Mouse (Mus musculus) NIH3T3 (cell line): ENCODE measurements around the gene Setdb1.

Experiments
- DNase-seq: peaks from one replicate; pipeline ENCODE4 v3.0.0-alpha.2; 2012; ENCODE audit warnings: low read depth

Gene Setdb1

DNA sequence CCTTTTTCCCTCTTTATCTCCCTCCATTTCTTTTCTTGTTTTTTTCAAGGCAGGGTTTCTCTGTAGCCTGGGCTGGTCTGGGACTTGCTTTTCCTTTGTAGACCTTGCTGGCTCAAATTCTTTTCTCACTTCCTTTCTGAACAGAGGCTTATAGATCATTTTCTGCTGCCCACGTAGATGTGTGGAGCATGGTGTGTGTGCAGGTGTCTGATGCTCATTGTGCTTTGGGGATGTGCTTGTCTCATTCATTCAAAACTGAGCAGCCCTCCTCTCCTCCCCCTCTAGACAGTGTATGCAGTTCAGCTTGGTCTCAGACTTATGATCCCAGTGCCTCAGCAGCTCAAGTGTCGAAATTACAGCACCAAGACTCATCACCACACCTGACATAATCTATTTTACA is 37.9 kb downstream of the Setdb1 start:
- no peak for DNase-seq

DNA sequence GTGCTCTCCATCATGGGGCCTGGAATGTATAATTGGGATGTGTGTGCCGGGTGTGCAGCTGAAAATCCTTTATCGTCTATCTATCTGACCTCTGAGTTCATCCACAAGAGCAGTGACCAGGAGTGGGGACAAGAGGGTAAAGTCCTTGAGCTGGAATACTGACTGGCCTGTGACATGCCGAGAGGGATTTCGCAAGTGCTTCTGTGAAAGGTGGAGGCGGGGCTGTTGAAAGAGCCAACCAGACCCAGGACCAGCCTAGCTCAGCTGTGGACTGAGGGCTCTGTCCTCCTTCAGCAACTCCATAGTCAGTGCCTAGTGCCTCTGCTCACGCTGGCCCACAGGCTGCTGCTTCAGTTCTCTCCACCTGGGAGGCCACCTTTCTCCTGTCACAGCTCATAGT is 38.5 kb downstream of the Setdb1 start:
- DNase-seq = peak; percentile 48

DNA sequence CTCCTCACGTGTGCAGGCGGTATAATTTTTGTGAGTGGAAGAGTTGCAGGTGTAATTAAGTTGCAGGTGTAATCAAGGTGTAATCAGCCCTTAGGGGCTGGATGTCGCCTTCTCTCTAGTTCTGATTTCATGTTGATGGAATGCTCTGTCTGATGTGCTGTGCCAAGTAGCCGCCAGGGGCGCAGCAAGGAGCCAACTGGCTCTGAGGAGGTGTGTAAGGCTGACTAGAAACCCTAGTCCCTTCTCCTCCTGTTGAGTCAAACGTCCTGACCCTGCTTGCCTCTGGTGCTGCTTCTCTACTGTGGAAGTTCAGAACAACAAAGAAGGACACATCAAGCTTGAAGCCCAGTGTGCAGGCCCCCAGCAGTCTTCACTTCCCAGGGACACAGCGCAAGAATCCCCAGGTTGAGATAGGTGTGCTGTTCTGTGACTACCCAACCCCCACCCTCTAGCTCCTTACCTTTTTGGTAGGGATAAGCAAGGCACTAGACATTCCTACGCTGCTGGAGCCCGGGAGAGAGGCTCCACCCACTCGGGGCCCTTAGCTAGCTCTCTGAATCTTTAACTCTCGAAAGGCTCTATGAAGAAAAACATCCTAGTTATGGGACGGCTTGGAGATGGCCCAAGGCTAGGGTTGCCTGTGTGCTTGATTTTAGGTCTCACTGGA is 39.5 kb downstream of the Setdb1 start:
- peak; percentile 82 for DNase-seq

DNA sequence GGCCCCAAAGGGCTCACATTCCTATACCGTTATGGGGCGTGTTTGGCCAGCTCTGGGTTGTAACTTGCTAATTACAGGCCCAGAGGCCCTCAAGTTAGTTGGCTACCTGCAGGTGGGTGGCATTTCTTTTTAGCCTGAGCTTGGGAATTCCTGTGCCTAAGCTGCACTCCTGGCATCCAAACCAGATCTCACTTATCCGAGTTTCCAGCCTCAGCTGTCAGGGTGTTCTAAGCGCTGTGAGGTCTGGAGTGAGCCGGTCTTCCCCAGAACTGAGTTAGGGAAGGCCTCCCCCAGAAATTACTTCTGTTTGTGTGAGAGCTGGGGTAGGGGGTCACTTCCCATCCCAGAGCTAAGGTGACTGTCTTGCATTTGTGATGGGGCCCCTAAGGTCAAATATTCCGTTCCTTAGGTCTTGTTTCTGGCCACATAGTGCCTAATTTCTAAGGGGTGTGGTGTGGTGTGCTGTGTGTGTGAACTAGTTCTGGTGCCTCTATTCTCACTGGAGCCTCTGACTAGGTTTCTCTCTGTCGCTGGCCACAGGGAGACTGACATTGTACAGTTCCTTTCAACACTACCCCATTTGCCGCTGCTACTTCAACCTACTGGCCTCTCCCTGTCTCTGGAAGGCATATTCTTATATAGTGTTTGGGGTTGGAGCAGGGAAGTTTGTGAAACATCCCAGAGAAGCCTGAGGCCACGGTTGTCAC is 41.0 kb downstream of the Setdb1 start:
- DNase-seq = no peak

DNA sequence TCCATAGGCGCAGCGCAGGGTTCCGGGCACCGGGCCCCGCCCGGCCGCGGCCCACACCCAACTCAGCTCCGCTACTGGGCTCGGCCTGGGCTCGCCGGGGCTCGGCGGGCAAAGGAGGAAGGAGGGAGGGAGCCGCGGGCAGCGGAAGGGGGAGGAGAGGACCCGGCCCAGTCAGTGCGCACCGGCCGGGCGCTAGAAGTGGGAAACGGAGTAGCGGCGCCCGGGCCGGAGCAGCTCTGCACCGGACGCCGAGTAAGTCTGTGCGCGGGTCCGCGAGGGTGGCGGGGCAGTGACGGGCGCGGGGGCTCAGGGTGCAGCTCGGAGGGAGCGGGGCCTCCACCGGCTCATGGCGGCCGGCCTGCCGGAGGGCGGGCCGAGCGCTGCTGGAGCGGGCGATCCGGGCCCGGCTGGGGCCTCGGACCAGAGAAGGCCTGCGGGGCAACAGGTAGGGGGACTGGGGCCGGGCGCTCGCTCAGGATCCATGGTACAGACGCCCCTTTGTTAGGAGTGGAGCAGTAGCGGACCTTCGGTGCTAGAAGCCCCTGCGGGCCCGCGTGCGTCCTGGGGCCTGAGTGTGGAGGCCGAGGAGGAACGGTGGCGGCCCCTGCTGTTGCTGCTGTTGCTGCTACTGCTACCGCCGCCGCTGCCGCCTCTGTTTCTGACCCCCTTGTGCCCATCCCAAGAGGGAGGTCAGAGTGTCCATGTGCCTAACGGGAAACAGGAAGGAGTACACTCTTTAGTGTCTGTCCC is 41.7 kb downstream of the Setdb1 start:
- peak; percentile 95 for DNase-seq

DNA sequence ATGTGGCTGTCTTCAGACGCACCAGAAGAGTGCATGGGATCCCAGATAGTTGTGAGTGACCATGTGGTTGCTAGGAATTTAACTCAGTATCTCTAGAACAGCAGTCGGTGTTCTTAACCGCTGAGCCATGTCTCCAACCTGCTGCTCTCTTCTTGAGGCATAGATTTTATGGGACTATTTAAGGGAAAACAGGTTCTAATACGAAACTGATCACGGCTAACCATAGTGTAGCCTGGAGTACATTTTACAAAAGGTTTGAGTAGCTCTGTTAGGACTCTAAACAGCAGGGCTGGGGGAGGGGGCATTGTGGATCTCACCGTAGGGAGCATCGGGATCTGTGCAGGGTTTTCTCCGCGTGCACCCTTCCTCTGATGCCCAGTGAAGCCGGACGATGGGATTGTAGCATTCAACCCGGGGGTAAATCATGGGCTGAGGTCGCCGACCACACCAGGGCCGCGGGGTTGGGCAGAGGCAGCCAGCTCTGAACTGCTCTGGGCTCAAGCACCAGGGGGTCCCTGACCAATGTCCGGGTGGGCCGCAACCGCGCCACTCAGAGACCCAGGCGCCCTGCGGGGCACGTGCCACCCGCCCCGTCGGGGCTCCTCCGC is 42.4 kb downstream of the Setdb1 start, which contains the start of gene Cers2:
Gene Cers2 (plus strand): TSS at position 306 of the 608 bp plus-strand sequence.
- no peak for DNase-seq

DNA sequence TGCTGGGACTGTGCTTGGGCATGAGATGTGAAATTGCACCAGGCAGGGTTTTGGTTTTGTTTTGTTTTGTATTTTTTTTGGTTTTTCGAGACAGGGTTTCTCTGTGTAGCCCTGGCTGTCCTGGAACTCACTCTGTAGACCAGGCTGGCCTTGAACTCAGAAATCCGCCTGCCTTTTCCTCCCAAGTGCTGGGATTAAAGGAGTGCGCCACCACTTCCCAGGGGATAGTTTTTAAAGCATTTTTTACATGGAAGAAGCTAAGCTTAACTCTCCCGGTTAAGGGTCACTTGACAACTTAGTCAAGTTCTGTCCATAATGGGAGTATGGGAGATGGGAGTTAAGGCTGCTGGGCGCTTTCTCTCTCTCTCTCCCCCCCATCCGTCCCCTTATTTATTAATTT is 42.9 kb downstream of the Setdb1 start:
- DNase-seq = no peak

DNA sequence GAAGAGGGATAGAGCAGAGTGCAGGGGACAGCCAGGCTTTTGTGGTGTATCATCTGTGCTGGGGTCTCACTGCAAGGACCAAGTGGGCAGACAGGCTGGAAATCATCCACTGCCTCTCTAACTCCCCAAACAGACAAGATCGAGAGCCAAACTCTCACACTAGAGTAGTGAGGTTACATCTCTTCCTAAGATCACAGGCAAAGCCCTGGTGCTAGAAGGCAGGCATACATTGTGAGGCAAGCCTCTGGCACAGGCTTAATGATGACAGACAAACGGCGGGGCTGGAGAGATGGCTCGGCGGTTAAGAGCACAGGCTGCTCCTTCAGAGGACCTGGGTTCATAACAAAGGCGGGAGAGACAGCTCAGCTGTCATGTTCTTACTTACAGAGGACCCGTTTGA is 43.5 kb downstream of the Setdb1 start:
- DNase-seq = peak; percentile 17

DNA sequence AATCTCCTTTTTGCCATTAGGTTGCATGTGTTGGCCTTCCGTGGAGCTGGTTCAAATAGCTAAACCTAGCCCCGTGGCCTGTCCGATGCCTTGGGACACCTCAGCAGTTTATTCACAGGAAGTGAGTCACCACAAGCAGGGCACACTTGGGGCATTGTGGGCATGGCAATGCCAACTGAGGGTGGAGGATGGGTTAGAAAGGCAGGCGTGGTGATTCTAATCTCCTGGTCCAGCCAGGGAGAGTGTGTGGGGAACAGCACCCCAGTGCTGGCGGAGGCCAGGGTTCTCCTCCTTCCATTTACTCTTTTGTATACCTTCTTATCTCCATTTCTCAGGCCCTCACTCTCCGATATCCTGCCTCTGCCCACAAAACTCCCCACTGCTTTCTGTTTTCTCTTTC is 44.4 kb downstream of the Setdb1 start:
- peak; percentile 56 for DNase-seq

DNA sequence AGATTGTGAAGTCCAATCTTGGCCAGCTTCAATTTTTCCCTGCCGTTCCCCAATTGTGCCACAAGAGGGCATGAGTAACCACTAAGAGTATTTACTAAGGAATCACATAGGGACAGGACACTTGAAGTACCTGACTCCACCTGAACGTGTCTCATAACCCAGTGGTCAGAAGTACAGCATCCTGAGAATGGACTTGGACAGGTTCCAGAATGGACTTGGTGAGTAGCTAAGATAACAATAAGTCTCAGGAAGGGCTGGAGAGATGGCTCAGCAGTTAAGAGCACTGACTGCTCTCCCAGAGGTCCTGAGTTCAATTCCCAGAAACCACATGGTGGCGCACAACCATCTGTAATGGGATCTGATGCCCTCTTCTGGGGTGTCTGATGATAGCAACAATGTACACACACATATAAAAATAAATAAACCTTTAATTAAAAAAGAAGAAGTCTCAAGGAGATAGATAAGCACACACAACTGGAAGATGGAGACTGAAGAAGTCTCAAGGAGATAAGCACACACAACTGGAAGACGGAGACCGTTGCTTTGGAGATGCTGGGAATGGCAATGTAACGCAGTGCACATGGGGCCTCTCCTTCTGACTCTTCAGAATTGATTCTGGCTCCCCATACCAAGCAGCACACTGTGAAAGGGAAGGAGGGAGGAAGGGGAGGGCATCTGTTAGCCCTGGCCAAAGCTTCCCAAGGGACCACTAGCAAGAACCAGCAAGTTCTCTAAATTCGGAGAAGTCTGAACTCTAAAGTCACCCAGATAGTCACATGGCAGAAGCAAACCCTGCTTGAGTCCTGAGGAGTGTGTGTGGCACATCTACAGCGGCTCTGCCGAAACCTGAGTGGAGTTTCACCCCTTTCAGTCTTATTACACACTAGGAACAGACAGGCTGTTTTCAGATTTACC is 45.8 kb downstream of the Setdb1 start:
- DNase-seq = peak; percentile 84

DNA sequence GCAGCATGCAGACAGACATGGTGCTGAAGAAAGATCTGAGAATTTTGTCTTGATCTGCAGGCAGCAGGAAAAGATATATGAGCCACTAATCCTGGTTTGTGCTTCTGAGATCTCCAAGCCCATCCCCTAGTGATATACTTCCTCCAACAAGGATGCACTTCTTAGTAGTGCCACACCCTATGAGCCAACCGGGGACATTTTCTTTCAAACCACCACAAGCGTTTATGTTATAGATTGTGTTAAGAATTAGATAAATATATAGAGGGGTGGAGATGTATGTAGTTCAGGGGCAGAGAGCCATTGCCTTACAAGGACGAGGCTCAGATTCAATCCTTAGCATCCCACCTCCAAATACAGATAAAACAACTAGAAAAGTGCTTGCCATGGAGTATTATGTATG is 46.5 kb downstream of the Setdb1 start:
- DNase-seq = no peak

DNA sequence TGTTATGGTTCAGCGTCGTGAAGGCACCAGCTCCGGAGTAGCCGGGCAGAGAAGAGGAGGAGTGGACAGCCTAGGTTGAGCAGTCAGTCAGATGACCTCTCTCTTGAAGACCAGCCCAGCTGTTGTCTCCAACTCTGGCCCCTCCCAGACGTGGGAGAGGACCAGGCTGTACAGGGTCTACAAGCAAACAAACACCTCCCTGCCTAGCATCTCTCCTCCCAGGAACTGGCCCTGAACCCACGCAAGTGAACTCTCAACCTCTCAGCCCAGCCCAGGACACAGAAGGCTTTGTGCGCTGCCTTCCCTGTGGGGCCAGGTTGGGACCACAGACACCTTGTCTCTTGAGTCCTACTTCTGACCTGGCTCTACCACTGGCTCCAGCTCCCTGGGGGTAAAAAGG is 49.9 kb downstream of the Setdb1 start, which contains the start of gene Anxa9:
Gene Anxa9 (minus strand): TSS at position 77 of the 400 bp plus-strand sequence.
- DNase-seq = no peak

DNA sequence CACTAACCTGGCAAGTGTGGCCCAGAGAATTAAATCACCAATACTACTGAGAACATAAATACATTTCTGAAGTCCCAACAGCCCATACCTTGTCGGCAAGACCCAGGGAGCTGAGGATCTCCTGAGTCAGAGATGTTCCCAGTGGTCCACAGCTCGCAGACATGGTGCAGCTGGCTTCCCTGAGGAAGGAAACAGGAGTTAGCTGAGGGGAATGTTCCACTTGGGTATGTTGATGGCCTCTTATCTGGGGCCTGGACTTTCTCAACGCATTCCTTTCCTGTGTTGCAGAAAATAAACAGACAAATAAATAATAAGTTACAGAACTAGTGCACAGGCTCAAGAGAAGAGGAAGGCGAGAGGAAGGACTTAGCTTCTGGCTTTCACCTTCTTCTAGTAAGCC is 50.8 kb downstream of the Setdb1 start:
- no peak for DNase-seq

DNA sequence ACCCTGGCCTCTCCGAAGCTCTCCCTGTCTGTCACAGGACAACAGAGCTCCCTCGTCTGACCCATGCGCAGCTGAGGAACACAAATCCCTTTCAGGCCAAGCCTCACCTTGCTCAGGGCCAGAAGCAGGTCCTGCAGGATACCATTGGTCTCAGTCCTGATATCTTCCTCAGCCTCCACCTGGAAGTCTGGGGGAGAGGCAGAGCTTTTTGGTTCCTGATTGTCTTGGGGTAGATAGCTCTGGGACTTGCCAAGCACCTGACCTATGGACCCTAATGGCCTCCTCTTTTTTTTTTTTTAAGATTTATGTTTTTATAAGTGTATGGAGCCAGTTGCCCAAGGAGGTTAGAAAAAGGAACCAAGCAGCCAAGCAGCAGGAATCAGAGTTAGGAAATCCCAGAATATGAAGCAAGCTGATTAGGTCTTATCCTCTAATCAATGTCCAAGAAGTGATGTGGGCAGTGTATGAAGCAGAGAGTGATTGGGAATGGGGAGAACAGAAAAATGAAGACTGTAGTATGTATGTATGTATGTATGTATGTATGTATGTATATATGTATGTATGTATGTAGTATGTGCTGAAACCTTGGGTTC is 55.7 kb downstream of the Setdb1 start:
- no peak for DNase-seq

DNA sequence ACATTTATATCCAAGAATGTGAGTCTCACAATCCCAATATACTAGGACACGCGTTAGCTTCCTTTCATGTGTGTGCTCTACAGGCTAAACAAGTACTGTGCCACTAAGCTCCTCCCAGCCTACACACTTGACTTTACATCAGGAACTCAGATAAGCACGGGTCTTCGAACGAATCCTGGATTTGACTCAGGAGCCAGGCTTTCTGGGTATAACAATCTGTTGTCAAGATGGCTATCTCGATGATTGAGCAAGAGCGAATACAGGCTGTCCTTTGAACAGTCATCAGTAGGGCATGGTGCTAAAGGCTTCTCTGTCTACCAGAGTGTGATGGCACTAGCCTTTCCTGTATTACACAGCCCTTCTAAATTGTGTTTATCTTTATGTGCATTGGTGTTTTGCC is 59.0 kb downstream of the Setdb1 start:
- no peak for DNase-seq

DNA sequence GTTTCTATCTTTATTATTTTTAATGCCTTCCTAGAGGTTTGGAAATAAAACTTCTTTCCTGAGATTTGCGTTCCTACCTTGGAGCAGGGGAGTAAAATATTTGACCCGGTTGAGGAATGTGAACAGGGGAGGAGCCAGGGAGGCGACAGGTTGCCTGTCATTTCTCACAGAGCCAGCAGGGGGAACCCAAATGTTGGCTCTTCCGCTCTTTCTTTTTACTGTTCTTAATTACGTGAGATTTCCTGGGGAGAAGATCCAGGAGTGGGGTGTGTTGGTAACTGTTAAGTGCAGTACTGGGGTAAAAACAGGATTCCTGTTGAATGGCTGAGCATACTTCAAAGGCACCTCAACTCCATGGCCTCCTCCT is 60.9 kb downstream of the Setdb1 start:
- peak; percentile 70 for DNase-seq

DNA sequence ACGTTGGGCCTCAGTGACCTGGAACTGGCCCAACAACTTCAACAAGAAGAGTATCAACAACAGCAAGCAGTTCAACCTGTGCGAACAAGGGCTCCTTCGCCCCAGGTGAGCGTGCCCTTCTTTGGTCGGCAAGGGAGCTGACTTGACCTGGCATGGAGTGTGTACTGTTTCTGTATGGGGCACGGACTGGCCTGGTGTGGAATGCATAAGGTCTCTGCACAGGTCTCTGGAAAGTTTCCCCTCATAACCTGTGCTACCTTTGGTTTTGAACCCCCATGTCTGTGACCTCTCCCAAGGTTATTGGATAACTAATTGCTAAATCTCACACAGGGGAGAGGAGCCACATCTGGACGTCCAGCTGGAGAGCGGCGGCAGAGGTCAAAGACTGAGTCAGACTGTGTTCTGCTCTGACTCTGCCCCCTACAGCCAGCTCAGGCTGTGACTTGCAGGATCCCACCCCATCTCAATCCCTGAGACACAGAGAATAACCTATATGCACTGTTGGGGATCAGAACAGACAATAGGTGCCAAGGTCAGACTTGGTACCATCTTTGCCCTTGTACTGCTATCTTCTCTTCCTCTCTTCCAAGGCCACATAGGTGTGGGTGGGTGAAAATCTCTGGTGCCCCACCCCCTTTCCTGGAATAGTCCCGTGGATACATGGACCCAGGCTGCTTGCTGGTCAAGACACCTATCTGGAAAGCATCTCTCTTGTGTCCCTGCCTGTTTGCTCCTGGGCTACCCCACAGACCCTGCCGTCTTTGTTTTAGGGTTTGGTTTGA is 61.5 kb downstream of the Setdb1 start:
- DNase-seq = no peak

DNA sequence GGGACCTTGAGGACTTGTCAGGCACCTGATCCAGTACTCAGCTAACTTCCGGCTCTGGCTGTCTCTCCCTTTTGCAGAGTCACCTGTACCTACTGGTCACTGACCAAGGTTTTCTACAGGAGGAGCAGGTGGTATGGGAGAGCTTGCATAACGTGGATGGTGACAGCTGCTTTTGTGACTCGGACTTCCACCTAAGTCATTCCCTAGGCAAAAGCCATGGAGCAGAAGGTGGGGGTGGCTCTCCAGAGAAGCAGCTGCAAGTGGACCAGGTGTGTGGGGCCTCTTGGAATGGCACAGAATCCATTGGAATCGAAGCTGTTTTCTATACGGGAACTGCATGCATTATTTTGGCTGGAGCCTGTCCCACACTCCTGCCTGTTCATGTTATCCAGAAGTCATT is 62.3 kb downstream of the Setdb1 start:
- DNase-seq = no peak

DNA sequence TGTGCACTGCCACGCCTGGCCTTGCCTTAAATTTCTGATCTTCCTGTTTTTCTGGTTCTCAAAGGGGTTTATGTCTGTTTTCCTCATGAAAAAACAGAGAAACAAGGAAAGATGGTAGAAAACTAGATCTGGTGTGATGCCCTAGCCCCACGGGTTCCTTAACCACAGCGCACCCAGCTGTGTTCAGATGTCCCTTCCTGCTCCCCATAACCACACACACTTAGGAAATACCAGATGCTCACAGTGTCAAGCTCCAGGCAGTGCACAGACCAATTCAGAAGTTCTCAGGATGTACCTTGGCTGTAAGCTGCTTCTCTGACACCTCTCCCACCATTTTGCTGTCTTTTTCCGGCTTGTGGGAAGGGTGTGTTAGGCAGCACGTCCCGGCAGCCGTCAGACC is 62.7 kb downstream of the Setdb1 start:
- no peak for DNase-seq

DNA sequence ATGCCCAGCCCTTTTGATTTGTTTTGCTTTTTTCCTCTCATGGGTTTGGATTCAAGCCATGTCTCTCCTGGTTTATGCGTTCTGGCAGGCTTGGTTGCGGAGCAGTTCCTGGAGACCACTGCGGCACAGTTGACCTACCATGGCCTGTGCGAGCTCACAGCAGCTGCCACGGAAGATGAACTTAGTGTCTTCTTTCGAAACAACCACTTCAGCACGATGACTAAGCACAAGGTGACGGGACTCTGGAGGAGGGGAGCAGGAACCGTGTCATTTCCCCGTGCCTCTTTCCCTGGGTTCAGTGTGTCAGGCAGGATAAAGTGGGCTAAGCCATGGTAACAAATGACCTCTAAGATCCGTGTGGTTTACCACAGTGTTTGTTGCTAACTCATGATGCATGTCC is 63.5 kb downstream of the Setdb1 start:
- peak; percentile 60 for DNase-seq
